Mouse (Mus musculus) embryonic facial prominence, embryonic 10.5 days (tissue): ENCODE results near the gene Allc. TPM values are rescaled to one million over a fixed set of nuclear protein-coding genes. Genes with fewer than 3 reads are reported as not detected.

ENCODE experiments used
- DNase-seq: peaks from one replicate; pipeline ENCODE4 v3.0.0-alpha.2; 2017; ENCODE audit warnings: low spot score
- H3K27ac ChIP-seq: fragments of 300-500 bp; sonication (generic); replicated peaks from 2 replicates; pipeline ENCODE4 v1.5.1; 2016; ENCODE audit warnings: mild to moderate bottlenecking
- H3K27me3 ChIP-seq: fragments of 300-500 bp; sonication (generic); replicated peaks from 2 replicates; pipeline ENCODE4 v1.6.1; 2016; ENCODE audit warnings: low read depth, mild to moderate bottlenecking; ENCODE audit not compliant: poor library complexity, severe bottlenecking
- H3K36me3 ChIP-seq: fragments of 300-500 bp; sonication (generic); replicated peaks from 2 replicates; pipeline ENCODE4 v1.6.1; 2016; ENCODE audit warnings: mild to moderate bottlenecking, moderate library complexity
- H3K4me1 ChIP-seq: fragments of 300-500 bp; sonication (generic); 2 replicates; pipeline ENCODE4 v1.6.1; 2016
- H3K4me3 ChIP-seq: fragments of 300-500 bp; sonication (generic); 2 replicates; pipeline ENCODE4 v1.5.1; 2016; ENCODE audit warnings: mild to moderate bottlenecking, moderate library complexity
- H3K9me3 ChIP-seq: fragments of 300-500 bp; sonication (generic); 2 replicates; pipeline ENCODE4 v1.6.1; 2016; ENCODE audit warnings: mild to moderate bottlenecking
- WGBS: fragments of 180-500 bp; shearing (Covaris S2); methylation state at CpG from one replicate; pipeline ENCODE4 v1.1.7; 2016; 5-methylcytosine and 5-hydroxymethylcytosine counted together
- polyA plus RNA-seq: library from polyadenylated mRNA; unstranded; fragments of >200 nt; fragmentation: Nextera tagmentation; extraction: Ambion mirVana; gene quantifications from 2 replicates; pipeline ENCODE4 v1.2.1, GENCODE M21; 2016

Gene Allc
- not detected in 2 replicates for polyA plus RNA-seq

DNA sequence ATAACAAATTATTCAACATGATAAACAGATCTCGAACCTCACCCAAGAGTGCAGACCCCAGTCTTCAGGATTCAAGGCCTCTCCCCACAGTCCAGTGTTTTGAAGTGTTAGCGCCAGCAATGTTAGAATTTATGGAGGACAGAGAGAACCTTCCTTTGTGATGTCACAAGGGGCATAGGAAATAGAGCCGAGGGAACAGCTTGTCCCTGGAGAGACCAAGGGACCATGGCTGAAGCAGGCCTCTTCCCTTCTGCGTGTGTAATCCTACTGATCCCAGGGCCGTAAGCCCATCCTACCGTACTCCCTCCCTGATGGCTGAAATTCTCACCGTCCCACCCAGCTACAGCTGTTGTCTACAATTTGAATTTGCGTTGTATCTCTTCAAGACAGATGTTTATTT is at the start of gene Allc:
Gene Allc (minus strand): TSS at position 101 of the 400 bp plus-strand sequence.
- H3K27ac ChIP-seq: no peak within 1 kb of the TSS
- 87% methylated on average over 8 of the region's 8 CpGs for WGBS

DNA sequence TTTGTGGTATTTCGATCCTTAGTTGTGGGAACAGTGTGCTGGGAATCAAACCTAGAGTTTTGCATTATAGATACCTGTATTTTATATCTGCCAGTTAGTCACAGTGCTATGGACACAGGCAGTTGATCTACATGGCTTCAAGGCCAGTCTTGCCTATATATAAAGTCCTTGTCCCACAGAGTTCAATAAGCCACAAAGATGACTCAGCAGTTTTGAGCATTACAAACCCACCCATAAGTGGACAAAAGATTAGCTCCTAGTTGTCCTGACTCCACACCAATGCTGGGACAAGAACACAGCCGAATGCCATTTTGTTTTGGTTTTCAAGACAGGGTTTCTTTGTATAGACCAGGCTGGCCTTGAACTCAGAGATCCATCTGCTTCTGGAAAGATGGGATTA is 46.1 kb upstream of the Allc start:
- WGBS: 92% methylated on average over 2 of the region's 2 CpGs
- Histone ChIP-seq H3K27ac (no peak overlapping the region), H3K36me3 (peaks cover 57% of the 10 kb centered on the region), H3K4me1 (peaks cover 13% of the 10 kb centered on the region), H3K27me3 (no peaks in the 10 kb centered on the region), H3K4me3 (no peak overlapping the region), H3K9me3 (no peaks in the 10 kb centered on the region)
- no peak for DNase-seq

More for the DNA sequence above, at the start of gene Allc:
- Histone ChIP-seq H3K27me3 (no peaks in the 10 kb centered on the region), H3K4me3 (no peak within 1 kb of the TSS), H3K4me1 (no peaks in the 10 kb centered on the region), H3K36me3 (no peaks in the 10 kb centered on the region), H3K9me3 (no peaks in the 10 kb centered on the region)
- DNase-seq: no peak

GRCm38 (mm10) chr12:28627092-28627491 is 44.8 kb upstream of the Allc start:
- WGBS: 74% methylated on average over 4 of the region's 4 CpGs

GRCm38 (mm10) chr12:28625407-28625806 is 43.1 kb upstream of the Allc start:
- Histone ChIP-seq H3K27ac (no peak overlapping the region), H3K9me3 (no peaks in the 10 kb centered on the region), H3K36me3 (peaks cover 27% of the 10 kb centered on the region), H3K4me3 (no peak overlapping the region), H3K4me1 (peaks cover 15% of the 10 kb centered on the region), H3K27me3 (no peaks in the 10 kb centered on the region)
- no peak for DNase-seq
- 87% methylated on average over 7 of the region's 7 CpGs for WGBS

More at GRCm38 (mm10) chr12:28627092-28627491, 44.8 kb upstream of the Allc start:
- Histone ChIP-seq H3K9me3 (no peaks in the 10 kb centered on the region), H3K27ac (no peak overlapping the region), H3K4me3 (no peak overlapping the region), H3K27me3 (no peaks in the 10 kb centered on the region), H3K36me3 (peaks cover 44% of the 10 kb centered on the region), H3K4me1 (peaks cover 5% of the 10 kb centered on the region; the same call in 1 of the 2 replicates)
- DNase-seq: no peak

- H3K36me3 ChIP-seq: peaks cover 16% of the 10 kb centered on the region
- no peak overlapping the region for H3K4me3 ChIP-seq
- peaks cover 15% of the 10 kb centered on the region for H3K4me1 ChIP-seq
- no peak overlapping the region for H3K27ac ChIP-seq
- H3K9me3 ChIP-seq: no peaks in the 10 kb centered on the region
- WGBS: 84% methylated on average over 2 of the region's 2 CpGs
- no peak for DNase-seq
- no peaks in the 10 kb centered on the region for H3K27me3 ChIP-seq
Measured at GRCm38 (mm10) chr12:28624251-28624650, 41.9 kb upstream of the Allc start.

DNA sequence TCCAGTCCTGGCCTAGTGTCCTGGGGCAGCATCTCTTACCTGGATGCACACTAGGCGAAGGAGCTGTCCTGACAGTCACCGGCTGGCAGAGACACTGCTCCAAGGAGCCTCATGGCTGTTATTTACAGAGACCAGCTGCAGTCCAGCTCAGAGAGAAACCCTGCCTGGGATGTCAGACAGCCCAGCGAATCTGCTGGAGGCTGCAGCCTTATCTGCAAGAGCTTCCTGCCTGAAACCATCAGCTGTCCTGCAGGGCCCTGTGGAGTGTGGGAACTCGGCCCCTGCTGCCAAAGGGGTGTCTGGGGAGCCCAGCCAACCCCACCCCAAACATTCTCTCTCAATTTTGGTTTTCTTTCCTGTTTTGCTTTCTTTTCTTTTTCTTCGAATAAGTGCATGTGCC is 40.9 kb upstream of the Allc start, which contains the start of gene Colec11:
Gene Colec11 (minus strand): TSS at position 183 of the 400 bp plus-strand sequence.
- Histone ChIP-seq H3K9me3 (no peaks in the 10 kb centered on the region), H3K36me3 (peaks cover 5% of the 10 kb centered on the region), H3K27ac (no peak within 1 kb of the TSS), H3K4me3 (no peak within 1 kb of the TSS), H3K27me3 (no peaks in the 10 kb centered on the region), H3K4me1 (peaks cover 15% of the 10 kb centered on the region)
- WGBS: 63% methylated on average over 5 of the region's 5 CpGs
- no peak for DNase-seq

- Histone ChIP-seq H3K4me1 (peaks cover 15% of the 10 kb centered on the region), H3K27ac (no peak overlapping the region), H3K36me3 (no peaks in the 10 kb centered on the region), H3K9me3 (no peaks in the 10 kb centered on the region), H3K27me3 (no peaks in the 10 kb centered on the region), H3K4me3 (no peak overlapping the region)
- DNase-seq: no peak
- WGBS: 76% methylated on average over 1 of the region's 1 CpGs
Measured at GRCm38 (mm10) chr12:28622641-28623040, 40.3 kb upstream of the Allc start.

DNA sequence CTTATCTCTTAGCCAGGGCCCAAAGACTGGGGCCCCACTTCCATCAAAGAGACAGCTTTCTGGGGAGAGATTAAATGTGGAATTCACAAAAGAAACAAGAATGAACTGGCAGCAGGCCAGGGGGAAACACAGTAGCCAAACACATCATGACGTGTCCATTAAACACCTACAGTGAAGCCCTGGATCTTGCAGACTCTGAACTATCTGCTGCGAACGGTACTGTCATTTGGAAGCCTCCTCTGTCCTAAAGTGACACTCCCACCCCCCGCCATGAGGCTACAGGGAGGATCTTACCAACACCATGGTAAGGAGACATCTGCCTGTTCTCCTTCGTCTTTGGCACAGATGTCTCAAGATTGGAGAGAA is 39.8 kb upstream of the Allc start:
- no peak for DNase-seq
- 64% methylated on average over 5 of the region's 5 CpGs for WGBS
- no peak overlapping the region for H3K4me3 ChIP-seq
- no peaks in the 10 kb centered on the region for H3K36me3 ChIP-seq
- H3K27me3 ChIP-seq: no peaks in the 10 kb centered on the region
- H3K4me1 ChIP-seq: peaks cover 15% of the 10 kb centered on the region
- H3K9me3 ChIP-seq: no peaks in the 10 kb centered on the region
- no peak overlapping the region for H3K27ac ChIP-seq

DNA sequence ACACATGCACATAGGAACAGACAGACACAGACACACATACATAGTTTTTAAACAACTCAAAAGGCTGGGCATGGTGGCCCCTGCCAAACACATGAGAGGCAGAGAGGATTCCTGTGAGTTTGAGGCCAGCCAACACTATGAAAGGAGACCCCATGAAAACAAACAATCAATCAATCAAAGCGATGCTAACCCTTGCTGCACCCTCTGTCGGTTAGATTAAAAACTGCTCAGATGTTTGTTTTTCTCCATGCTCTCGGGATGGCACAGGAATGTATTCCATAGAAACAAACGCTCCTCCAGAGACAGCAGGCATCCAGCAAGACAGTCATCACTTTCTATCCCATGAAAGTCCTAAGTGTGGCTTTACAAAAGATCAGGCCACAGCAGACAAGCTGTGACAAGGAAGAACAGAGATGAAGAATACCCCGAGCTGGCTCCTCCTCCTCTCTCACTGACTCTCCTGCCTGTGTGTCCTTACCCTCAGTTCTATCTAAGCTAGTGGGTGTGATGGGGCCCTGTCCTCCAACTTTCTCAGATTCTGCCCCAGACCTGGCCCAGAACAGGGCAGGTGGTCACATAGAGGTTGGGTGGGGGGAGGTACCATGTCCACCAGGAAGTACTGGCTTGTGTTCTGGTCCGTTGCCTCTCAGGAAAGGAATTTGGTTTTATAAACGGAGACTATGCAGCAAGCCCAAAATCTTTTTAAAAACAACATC is 39.3 kb upstream of the Allc start:
- no peaks in the 10 kb centered on the region for H3K36me3 ChIP-seq
- H3K4me1 ChIP-seq: peaks cover 15% of the 10 kb centered on the region
- H3K4me3 ChIP-seq: no peak overlapping the region
- WGBS: 35% methylated on average over 7 of the region's 7 CpGs
- H3K9me3 ChIP-seq: no peaks in the 10 kb centered on the region
- H3K27ac ChIP-seq: no peak overlapping the region
- H3K27me3 ChIP-seq: no peaks in the 10 kb centered on the region
- no peak for DNase-seq

GRCm38 (mm10) chr12:28617297-28617696 is 35.0 kb upstream of the Allc start:
- Histone ChIP-seq H3K9me3 (no peaks in the 10 kb centered on the region), H3K27ac (no peak overlapping the region), H3K36me3 (no peaks in the 10 kb centered on the region), H3K27me3 (no peaks in the 10 kb centered on the region), H3K4me3 (no peak overlapping the region), H3K4me1 (peaks cover 14% of the 10 kb centered on the region)
- WGBS: 73% methylated on average over 4 of the region's 4 CpGs
- DNase-seq: no peak

DNA sequence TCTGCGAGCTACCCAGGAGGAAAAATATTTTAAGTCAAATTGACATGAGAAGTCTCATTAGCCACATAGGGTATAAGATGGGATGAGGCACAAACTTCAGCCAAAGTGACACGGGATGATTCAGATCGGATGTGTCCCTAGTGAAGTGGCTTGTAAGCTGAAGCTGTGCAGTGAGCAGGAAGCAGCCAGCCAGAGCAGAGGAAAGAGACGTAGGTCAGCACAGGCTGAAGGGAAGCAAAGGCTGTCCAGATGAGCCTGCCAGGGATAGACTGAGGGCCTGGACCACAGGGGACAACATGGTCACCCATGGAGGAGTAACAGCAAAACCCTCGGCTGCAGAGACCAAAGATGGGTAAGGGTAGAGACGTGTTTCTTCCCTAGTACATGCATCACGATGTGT is 32.1 kb upstream of the Allc start:
- WGBS: 79% methylated on average over 7 of the region's 7 CpGs
- no peaks in the 10 kb centered on the region for H3K27me3 ChIP-seq
- H3K4me1 ChIP-seq: no peaks in the 10 kb centered on the region
- H3K9me3 ChIP-seq: no peaks in the 10 kb centered on the region
- no peak for DNase-seq
- H3K4me3 ChIP-seq: no peak overlapping the region
- no peaks in the 10 kb centered on the region for H3K36me3 ChIP-seq
- no peak overlapping the region for H3K27ac ChIP-seq

DNA sequence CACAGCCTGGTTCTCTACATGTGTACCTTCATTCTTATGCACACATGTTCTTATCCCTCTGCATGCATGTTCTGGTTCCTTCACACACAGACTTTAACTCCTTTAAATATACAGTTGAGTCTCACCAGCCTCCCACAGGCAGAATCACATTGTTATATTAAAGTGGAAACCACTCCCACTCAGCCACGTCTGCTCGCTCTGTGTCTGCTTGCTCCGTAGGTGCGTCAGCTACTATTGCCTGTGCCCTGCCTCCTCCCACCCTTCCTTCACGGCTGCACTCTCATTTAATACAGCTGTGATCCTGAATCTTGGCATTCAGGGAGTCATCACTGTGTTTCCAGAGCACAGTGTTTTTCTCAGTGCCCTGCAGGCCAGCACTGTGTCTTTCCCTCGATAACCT is 30.1 kb upstream of the Allc start:
- Histone ChIP-seq H3K4me1 (peaks cover 9% of the 10 kb centered on the region), H3K4me3 (no peak overlapping the region), H3K27me3 (no peaks in the 10 kb centered on the region), H3K27ac (no peak overlapping the region), H3K9me3 (no peaks in the 10 kb centered on the region), H3K36me3 (no peaks in the 10 kb centered on the region)
- no peak for DNase-seq
- WGBS: 78% methylated on average over 6 of the region's 6 CpGs

DNA sequence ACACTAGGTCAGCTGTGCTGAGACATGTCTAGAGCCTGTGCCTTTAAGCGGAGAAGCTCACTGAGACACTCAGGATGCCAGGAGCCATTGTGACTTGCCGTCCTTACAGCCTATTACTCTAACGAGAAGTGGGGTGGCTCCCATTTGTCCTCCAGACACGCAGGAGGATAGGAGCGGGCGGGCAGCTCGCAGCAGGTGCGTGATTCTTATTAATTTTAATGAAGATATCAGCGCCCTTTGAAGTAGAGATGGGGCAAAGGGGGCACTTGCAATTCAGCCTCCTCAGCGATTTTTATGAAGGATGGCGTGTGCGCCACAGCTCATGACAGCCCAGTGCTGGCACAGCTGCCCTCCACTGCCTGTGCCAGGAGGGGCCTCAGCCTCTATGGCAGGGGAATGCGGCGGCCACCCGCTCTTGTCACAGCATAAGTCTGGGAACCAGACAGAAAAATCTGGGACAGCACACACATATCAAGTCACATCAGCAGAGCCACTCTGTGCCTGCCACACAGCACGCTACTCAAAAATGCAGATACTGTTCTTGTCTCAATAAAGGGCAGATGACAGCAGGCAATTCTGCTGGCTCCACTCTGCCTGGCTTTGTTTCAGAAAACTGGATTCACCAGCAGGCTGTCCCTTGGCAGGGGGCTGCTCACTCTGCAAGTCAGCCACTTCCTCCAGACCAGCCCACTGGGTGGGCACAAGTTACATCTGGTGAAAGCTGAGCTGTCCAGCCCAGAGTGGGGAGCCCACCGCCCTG is 25.4 kb upstream of the Allc start:
- DNase-seq: no peak
- no peak overlapping the region for H3K4me3 ChIP-seq
- H3K4me1 ChIP-seq: peaks cover 9% of the 10 kb centered on the region
- 70% methylated on average over 17 of the region's 17 CpGs for WGBS
- H3K27ac ChIP-seq: 0 out of 2 replicates have a peak overlapping the region, but pooled peaks have one; percentile 48
- H3K9me3 ChIP-seq: no peaks in the 10 kb centered on the region
- no peaks in the 10 kb centered on the region for H3K36me3 ChIP-seq
- H3K27me3 ChIP-seq: no peaks in the 10 kb centered on the region
